Mouse (Mus musculus) CD8-positive naive resting alpha-beta T cell, adult 2 months (primary cell): Measurements from ENCODE around the gene BC024063.
"Not testable (repeated sequence)": the region's sequence is repeated elsewhere in the genome, so short reads cannot be mapped to it uniquely, and the experiment has no call there.

Experiments used
- DNase-seq, 2 experiments: peaks; one replicate each; pipeline ENCODE4 v3.0.0; 2022; ENCODE audit warnings: low read depth in 2 of 2, low spot score in 2 of 2

Gene BC024063

GRCm38 (mm10) chr10:82082728-82083621, at the start of gene BC024063:
Gene BC024063 (plus strand): TSS chr10:82083353.
- DNase-seq, result peak; percentile 16 to 27

GRCm38 (mm10) chr10:82042191-82042590, 41.0 kb upstream of the BC024063 start:
- no peak for DNase-seq

GRCm38 (mm10) chr10:82046603-82047002, 36.5 kb upstream of the BC024063 start:
- no peak for DNase-seq

GRCm38 (mm10) chr10:82047597-82048459, 35.3 kb upstream of the BC024063 start, which contains the start of gene Zfp873:
Gene Zfp873 (plus strand): TSS chr10:82048123.
- DNase-seq, result peak; percentile 76 to 86

GRCm38 (mm10) chr10:82048460-82048804, 34.7 kb upstream of the BC024063 start:
- DNase-seq, result not testable (repeated sequence)

- DNase-seq, result not testable (repeated sequence)
These were observed 444 bp downstream of the BC024063 start for GRCm38 (mm10) chr10:82083622-82083971.

GRCm38 (mm10) chr10:82117206-82117605, 34.1 kb downstream of the BC024063 start:
- DNase-seq, result no peak

GRCm38 (mm10) chr10:82127850-82128401, 44.8 kb downstream of the BC024063 start, which contains the start of gene AU041133:
Gene AU041133 (plus strand): TSS chr10:82128013.
- DNase-seq, result peak; percentile 69 to 76

- no peak for DNase-seq
These were observed 62.1 kb downstream of the BC024063 start for GRCm38 (mm10) chr10:82145282-82145681.

GRCm38 (mm10) chr10:82147571-82147970, 64.4 kb downstream of the BC024063 start:
- no peak for DNase-seq
